In genomic region chr5:124774552-124774951, GRCm38 (mm10) we compare ENCODE assay signal across 30 mouse cellular contexts. TPM values are rescaled to one million over a fixed set of nuclear protein-coding genes. Genes with fewer than 3 reads are reported as not detected.
A peak's percentile ranks its signal among the peaks of the same experiment; 100 is the strongest.
DNase-seq lines count a peak whose midpoint lies in the region; ATAC-seq and TF ChIP-seq lines count a peak whose summit lies in the region.
"Had no signal": no experiment of that assay in that cellular context is flagged by ENCODE, and none has a peak within 500 bp of the region (broad histone marks: within the 10 kb centered on the region; RNA-seq: fewer than 3 reads in every experiment).

No protein-coding gene starts in this region.

- no peaks in the 10 kb centered on the region for H3K36me3 ChIP-seq in intestine, postnatal 0 days (ENCODE audit: control insufficient read depth, insufficient read depth)
- no peaks in the 10 kb centered on the region for H3K36me3 ChIP-seq in intestine, embryonic 15.5 days
- no peaks in the 10 kb centered on the region for H3K36me3 ChIP-seq in midbrain, embryonic 11.5 days (ENCODE audit: control insufficient read depth, insufficient read depth, low read length)
- H3K36me3 ChIP-seq in midbrain, embryonic 15.5 days (replicated peaks): no peaks in the 10 kb centered on the region
- H3K36me3 ChIP-seq: heart, embryonic 13.5 days; limb, embryonic 10.5 days; limb, embryonic 15.5 days; liver, embryonic 13.5 days; midbrain, embryonic 12.5 days; neural tube, embryonic 15.5 days had no signal

- 0 out of 2 replicates have a peak, but pooled peaks have one; percentile 25 for TF ChIP-seq CTCF in intestine, postnatal 0 days (IDR thresholded peaks at IDR 0.05; ENCODE audit: low read depth)

- H3K27ac ChIP-seq in intestine, postnatal 0 days (ENCODE audit: low read depth, low read length): no peak overlapping the region
- no peak overlapping the region for H3K27ac ChIP-seq in intestine, embryonic 15.5 days
- no peak overlapping the region for H3K27ac ChIP-seq in midbrain, embryonic 11.5 days (ENCODE audit: low read depth, low read length)
- H3K27ac ChIP-seq in midbrain, embryonic 15.5 days: no peak overlapping the region
- H3K27ac ChIP-seq: heart, embryonic 13.5 days; hindbrain, embryonic 14.5 days; limb, embryonic 10.5 days; limb, embryonic 15.5 days; liver, embryonic 13.5 days; midbrain, embryonic 12.5 days; neural tube, embryonic 15.5 days had no signal

- 59% methylated on average over 3 of the region's 3 CpGs for WGBS in intestine, postnatal 0 days
- 72% methylated on average over 3 of the region's 3 CpGs for WGBS in intestine, embryonic 15.5 days
- WGBS in midbrain, embryonic 11.5 days: 80% methylated on average over 3 of the region's 3 CpGs
- WGBS in midbrain, embryonic 15.5 days: 78% methylated on average over 3 of the region's 3 CpGs

- no peak overlapping the region for H3K4me3 ChIP-seq in intestine, postnatal 0 days (ENCODE audit: low read depth, low read length)
- no peak overlapping the region for H3K4me3 ChIP-seq in intestine, embryonic 15.5 days (replicated peaks)
- no peak overlapping the region for H3K4me3 ChIP-seq in midbrain, embryonic 11.5 days (ENCODE audit: low read depth, low read length)
- H3K4me3 ChIP-seq in midbrain, embryonic 15.5 days: no peak overlapping the region
- H3K4me3 ChIP-seq: erythroblast, embryonic 14.5 days; heart, embryonic 13.5 days; limb, embryonic 10.5 days; limb, embryonic 15.5 days; liver, embryonic 13.5 days; midbrain, embryonic 12.5 days; neural tube, embryonic 15.5 days had no signal

- H3K9ac ChIP-seq in intestine, postnatal 0 days (ENCODE audit: low read depth, low read length): no peak overlapping the region
- H3K9ac ChIP-seq in intestine, embryonic 15.5 days: no peak overlapping the region
- no peak overlapping the region for H3K9ac ChIP-seq in midbrain, embryonic 11.5 days (ENCODE audit: low read length)
- H3K9ac ChIP-seq in midbrain, embryonic 15.5 days: no peak overlapping the region
- H3K9ac ChIP-seq: heart, embryonic 13.5 days; hindbrain, embryonic 14.5 days; limb, embryonic 15.5 days; liver, embryonic 13.5 days; midbrain, embryonic 12.5 days; neural tube, embryonic 15.5 days had no signal

- H3K4me1 ChIP-seq in intestine, postnatal 0 days (replicated peaks; ENCODE audit: control insufficient read depth, insufficient read depth, low read length): no peaks in the 10 kb centered on the region
- no peaks in the 10 kb centered on the region for H3K4me1 ChIP-seq in intestine, embryonic 15.5 days (replicated peaks)
- H3K4me1 ChIP-seq in midbrain, embryonic 11.5 days (ENCODE audit: control insufficient read depth, insufficient read depth, low read length): no peaks in the 10 kb centered on the region
- H3K4me1 ChIP-seq in midbrain, embryonic 15.5 days: no peaks in the 10 kb centered on the region
- H3K4me1 ChIP-seq: heart, embryonic 13.5 days; limb, embryonic 10.5 days; limb, embryonic 15.5 days; liver, embryonic 13.5 days; midbrain, embryonic 12.5 days; neural tube, embryonic 15.5 days had no signal

- DNase-seq in midbrain, embryonic 11.5 days (ENCODE audit: low spot score, missing footprints): peak; percentile 28
- peak; percentile 63 for DNase-seq in ES-CJ7 (ENCODE audit: low read depth, low spot score)
- DNase-seq in thymus, postnatal 0 days (ENCODE audit: low spot score): no peak
- no peak for DNase-seq in adrenal gland, postnatal 4 days (ENCODE audit: low spot score in 2 of 2)
- DNase-seq: adrenal gland, postnatal 25 days; B cell, adult 2 months; cerebellum, adult 2 months; gastrocnemius, postnatal 10 days; heart, postnatal 10 days; kidney, adult 9 months; kidney, postnatal 14 days; liver, embryonic 13.5 days; lung, adult 2 months; lung, postnatal 36 days; spleen, adult 18-20 months; thymus, adult 2 months; thymus, postnatal 4 days had no signal

- H3K9me3 ChIP-seq in intestine, postnatal 0 days (ENCODE audit: control insufficient read depth): no peaks in the 10 kb centered on the region
- no peaks in the 10 kb centered on the region for H3K9me3 ChIP-seq in intestine, embryonic 15.5 days
- no peaks in the 10 kb centered on the region for H3K9me3 ChIP-seq in midbrain, embryonic 11.5 days (ENCODE audit: control insufficient read depth, low read length)
- no peaks in the 10 kb centered on the region for H3K9me3 ChIP-seq in midbrain, embryonic 15.5 days
- H3K9me3 ChIP-seq: heart, embryonic 13.5 days; limb, embryonic 10.5 days; limb, embryonic 15.5 days; liver, embryonic 13.5 days; midbrain, embryonic 12.5 days; neural tube, embryonic 15.5 days had no signal

- H3K4me2 ChIP-seq in intestine, postnatal 0 days (replicated peaks; ENCODE audit: low read depth): no peak overlapping the region
- no peak overlapping the region for H3K4me2 ChIP-seq in intestine, embryonic 15.5 days (replicated peaks)
- no peak overlapping the region for H3K4me2 ChIP-seq in midbrain, embryonic 11.5 days
- no peak overlapping the region for H3K4me2 ChIP-seq in midbrain, embryonic 15.5 days
- H3K4me2 ChIP-seq: heart, embryonic 13.5 days; hindbrain, embryonic 14.5 days; limb, embryonic 15.5 days; liver, embryonic 13.5 days; midbrain, embryonic 12.5 days; neural tube, embryonic 15.5 days had no signal

- ATAC-seq in intestine, postnatal 0 days: no peak
- ATAC-seq in intestine, embryonic 15.5 days: no peak
- no peak for ATAC-seq in midbrain, embryonic 11.5 days (ENCODE audit: low FRiP score)
- no peak for ATAC-seq in midbrain, embryonic 15.5 days (replicated peaks)
- ATAC-seq: forebrain, embryonic 16.5 days; Patski had no signal

- H3K27me3 ChIP-seq in intestine, postnatal 0 days (replicated peaks; ENCODE audit: control insufficient read depth, insufficient read depth, low read length): no peaks in the 10 kb centered on the region
- no peaks in the 10 kb centered on the region for H3K27me3 ChIP-seq in intestine, embryonic 15.5 days (replicated peaks)
- no peaks in the 10 kb centered on the region for H3K27me3 ChIP-seq in midbrain, embryonic 11.5 days (ENCODE audit: control insufficient read depth, insufficient read depth, low read length)
- no peaks in the 10 kb centered on the region for H3K27me3 ChIP-seq in midbrain, embryonic 15.5 days (replicated peaks)
- H3K27me3 ChIP-seq: heart, embryonic 13.5 days; limb, embryonic 15.5 days; liver, embryonic 13.5 days; midbrain, embryonic 12.5 days; neural tube, embryonic 15.5 days; Patski had no signal

RNA-seq across cellular contexts. Expression of gene Dnah10, which starts 49.7 kb away (rescaled TPM):
- polyA plus RNA-seq in intestine, postnatal 0 days (2015; fragmentation: Nextera tagmentation; extraction: Ambion mirVana): 0.01 TPM in 2 replicates
- 0.04 and 0.10 TPM in 2 replicates for polyA plus RNA-seq in intestine, embryonic 15.5 days (2015; fragmentation: Nextera tagmentation; extraction: Ambion mirVana)
- 0.04 TPM in 1 of 2 replicates, not detected in the other for polyA plus RNA-seq in midbrain, embryonic 11.5 days (2014; fragmentation: Nextera tagmentation; extraction: Ambion mirVana)
- polyA plus RNA-seq in midbrain, embryonic 15.5 days (2015; fragmentation: Nextera tagmentation; extraction: Ambion mirVana): 0.12 and 0.13 TPM in 2 replicates
- polyA plus RNA-seq in thymus, postnatal 0 days (2015; fragmentation: Nextera tagmentation; extraction: Ambion mirVana): 0.03 and 0.04 TPM in 2 replicates
- total RNA-seq in adrenal gland, postnatal 4 days (2021): 1 to 10 TPM; 1.3 to 1.6 TPM
- total RNA-seq: hematopoietic stem cell, adult 5-6 weeks had no signal
- polyA plus RNA-seq: liver, embryonic 13.5 days had no signal

Comparison
In these comparisons a context has a peak if more than half of its experiments do, and no peak if none do; other contexts are left out.
1. DNase-seq: peak in midbrain, embryonic 11.5 days (single experiment) and ES-CJ7 (single experiment); none in thymus, postnatal 0 days (single experiment) and adrenal gland, postnatal 4 days (0 of 2).